Mouse (Mus musculus) kidney, adult 18-20 months (tissue): ENCODE results near the gene Hmgn2.

Experiments used
- DNase-seq: peaks from one replicate; pipeline ENCODE4 v3.0.0; 2021

The Hmgn2 gene

DNA sequence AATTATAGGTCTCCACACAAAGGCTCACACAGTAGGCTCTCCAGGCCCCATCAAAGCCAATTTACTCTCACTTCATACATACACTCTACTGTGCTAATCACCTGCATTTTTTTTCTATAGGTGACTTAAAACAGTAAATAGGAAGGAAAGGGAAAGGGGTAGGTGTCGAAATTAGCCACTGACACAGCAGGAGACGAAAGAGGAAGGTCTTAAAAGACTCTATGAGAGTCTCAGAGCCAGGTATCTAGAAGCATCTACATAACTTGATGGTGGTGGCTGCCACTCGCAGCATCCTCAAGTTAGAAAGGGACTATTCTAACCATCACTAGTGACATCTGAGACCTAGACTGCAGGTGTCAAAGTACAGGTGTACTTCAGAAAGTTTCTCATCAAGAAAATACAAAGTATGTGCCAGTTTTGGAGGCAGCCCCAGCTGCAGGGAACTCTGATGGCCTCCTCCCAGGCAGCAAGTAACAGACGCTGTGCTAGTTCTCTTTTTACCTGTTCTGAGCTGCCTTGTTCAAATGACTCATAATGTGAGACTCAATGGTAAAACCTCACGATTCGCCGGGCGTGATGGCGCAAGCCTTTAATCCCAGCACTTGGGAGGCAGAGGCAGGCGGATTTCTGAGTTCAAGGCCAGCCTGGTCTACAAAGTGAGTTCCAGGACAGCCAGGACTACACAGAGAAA is 9.7 kb upstream of the Hmgn2 start:
- no peak for DNase-seq

- DNase-seq: no peak
Observed at GRCm38 (mm10) chr4:133971741-133972140, 3.3 kb upstream of the Hmgn2 start.

DNA sequence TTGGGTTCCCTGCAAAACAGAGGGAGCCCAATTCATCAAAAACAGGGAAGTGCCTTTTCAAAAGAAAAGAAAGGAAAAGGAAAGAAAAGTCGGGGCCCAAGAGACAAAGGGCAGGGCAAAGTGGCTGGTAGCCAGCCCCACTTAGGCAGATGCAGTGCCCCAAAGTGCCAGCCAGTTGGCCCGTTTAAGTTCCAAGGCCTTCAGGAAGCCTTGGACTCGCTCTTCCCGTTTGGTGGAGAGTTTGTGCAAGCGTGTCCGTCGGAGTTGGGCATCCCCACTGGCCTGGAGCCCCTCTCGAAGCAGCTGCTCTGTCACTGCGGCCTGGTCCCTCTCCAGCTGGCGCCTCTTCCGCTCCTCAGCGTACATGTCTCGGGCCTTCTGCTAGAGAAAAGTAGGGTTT is 2.4 kb upstream of the Hmgn2 start:
- DNase-seq: no peak

DNA sequence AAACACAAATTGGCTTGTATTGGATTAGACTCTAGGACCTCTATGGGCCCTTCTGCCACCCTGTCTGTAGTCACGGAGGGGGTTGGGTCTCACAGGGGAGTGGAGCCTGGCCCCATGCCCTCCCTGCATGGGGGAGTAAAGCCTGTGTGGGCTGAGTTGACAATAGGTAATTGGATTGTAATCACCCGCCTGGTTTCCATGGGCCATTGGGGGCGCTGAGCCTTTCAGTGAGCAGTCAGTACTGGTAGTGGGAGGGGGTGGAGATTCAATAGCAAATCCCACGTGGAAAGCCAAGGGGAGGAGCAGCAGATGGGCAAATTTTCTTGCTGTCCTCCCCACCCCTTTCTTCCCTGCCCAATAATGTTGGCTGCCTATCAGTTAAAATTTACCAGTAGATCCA is 1.7 kb upstream of the Hmgn2 start:
- no peak for DNase-seq

DNA sequence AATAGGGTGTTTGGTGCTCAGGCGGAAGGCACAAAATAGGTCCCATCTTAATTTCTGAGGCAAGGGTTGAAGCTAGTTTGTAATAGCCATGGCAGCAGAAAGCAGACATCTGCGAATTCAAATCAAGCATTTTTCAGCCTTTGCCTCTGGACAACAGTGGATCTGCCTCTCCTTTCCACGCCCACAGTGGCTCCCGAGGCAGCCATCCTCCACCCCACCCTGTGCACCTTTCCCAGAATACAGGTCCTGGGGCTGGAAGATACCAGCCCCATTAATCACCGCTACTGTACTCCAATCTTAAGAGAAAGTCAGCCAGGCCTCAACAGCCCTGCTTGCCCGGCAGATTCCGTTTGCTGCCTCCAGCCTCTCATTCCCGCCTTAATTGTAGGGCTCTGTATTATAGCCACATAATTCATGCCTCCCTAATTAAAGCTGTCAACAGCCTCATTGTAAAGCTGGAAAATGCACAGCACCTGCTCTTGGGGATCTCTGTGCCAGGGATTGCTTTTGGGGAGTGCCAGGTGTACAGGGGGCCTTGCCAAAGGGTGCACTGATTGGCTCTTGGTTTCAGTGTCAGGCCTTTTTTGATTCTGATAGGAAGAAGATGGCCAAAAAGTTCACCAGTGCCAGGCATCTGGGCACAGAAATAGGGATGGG is 792 bp upstream of the Hmgn2 start:
- no peak for DNase-seq

DNA sequence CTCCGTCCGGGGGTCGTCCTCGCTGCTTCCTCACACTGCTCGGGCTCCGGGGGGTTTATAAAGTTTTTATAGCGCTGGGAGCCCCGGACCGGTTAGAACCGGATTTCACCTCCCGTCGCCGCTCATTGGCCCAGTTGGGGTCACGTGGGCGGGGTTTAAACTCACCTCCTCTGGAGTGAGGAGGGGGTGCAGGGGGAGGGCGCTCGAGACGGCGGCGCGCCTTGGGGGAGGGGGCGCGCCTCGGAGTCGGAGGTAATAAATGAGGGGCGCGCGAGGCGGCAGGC is 642 bp downstream of the Hmgn2 start:
- peak; percentile 89 for DNase-seq

- peak; percentile 99 for DNase-seq
Observed at GRCm38 (mm10) chr4:133967138-133967865, 1.1 kb downstream of the Hmgn2 start.

DNA sequence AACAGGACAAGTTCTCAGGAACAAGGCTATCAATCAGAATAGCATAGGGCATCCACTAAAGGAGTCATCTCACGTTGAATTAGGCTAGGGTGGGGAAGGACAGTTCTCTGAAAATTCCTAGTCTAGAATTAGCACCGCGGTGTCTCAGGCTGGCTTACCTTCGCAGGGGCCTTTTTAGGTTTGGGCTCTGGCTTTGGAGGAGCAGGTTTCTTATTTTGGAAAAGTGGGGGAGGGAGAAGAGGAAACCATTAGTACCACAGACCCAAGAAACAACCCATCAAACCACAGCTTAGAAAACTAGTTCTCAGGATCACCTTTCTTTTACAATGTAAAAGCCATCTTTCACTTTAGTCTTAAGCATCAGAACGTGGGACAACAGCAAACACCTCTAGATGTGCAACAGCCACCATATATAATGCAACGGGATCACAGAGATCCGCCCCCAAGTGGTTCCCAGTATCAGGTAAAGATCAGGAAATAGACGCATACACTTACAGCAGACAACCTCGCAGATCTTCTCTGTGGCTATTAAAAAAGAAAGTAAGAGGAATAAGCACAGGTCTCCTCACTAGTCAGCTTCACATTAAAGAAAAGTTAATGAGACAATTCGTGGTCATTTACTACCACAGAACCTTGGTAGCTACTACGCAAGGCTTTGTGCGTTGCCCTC is 2.0 kb downstream of the Hmgn2 start:
- no peak for DNase-seq

DNA sequence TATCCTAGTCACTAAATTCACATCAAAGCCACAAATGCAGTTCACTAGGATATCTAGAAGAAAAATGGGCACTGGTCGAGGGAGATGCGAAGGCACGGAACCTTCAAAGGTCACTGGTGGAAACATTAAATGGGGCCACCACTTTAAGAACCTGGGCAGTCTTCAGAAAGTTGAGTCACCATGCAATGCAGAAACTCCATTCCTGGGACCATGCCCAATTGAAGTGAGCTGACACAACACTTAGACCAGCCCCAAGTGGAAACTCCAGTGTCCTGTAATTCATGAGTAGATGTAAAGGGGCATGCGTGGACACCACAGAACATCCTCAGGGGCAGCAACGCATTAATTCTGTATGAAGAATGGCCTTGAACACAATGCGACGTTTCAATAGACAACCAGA is 5.9 kb downstream of the Hmgn2 start:
- DNase-seq: no peak

GRCm38 (mm10) chr4:133958884-133959283 is 9.6 kb downstream of the Hmgn2 start:
- DNase-seq: no peak

- DNase-seq: no peak
Observed at GRCm38 (mm10) chr4:133956358-133956757, 12.1 kb downstream of the Hmgn2 start.

DNA sequence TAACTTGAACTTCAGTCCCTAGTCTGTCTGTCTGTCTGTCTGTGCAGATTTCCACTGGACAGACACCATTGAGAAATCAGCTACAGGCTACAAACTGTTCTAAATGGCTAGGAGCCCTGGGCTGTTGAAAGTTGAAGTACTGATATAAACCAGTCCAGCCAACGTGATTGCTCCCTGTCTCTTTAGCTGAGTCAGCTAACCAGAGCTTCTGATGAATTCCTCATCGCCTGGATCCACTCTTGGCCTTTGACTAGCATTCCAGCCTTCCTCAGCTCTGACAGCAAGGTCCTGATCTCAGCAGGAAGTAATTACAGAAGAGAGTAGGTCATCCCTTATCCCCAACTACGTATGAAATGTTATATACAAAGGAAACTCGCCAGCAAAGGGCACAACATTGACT is 21.7 kb downstream of the Hmgn2 start:
- DNase-seq: no peak

GRCm38 (mm10) chr4:133943791-133944190 is 24.7 kb downstream of the Hmgn2 start:
- no peak for DNase-seq

DNA sequence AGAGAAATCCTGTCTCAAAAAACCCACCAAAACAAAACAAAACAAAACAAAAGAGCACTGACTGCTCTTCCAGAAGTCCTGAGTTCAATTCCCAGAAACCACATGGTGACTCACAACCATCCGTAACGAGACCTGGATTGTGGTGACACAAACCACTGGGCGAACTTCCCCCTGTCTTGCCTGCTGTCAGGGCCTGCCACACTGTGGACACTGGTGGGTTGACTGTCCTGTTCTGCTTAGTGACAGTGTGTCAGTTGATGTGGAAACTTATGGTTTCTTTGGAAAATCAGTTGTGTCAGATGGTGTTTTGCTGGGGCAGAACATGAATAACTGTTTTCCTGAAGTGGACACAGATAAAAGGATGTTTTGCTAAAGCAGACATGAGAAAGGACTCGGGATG is 25.8 kb downstream of the Hmgn2 start:
- no peak for DNase-seq

DNA sequence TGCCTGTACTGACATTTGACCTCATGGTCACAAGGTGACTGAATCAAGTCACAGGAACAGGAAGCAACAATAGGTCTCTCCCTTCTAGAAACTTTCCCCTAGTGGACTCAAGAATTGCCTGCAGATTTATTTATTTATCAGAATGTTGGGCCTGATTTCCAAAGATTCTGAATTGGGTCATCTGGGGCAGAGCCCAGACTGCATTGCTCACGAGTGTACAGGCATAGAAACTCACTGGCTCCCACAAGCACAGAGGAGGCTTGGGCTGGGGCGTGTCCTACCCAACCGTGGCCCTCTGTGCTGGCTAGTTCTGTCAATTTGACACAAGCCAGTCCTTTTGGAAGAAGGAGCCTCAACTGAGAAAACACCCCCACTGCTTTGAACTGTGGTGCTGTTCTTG is 26.9 kb downstream of the Hmgn2 start:
- no peak for DNase-seq

GRCm38 (mm10) chr4:133940386-133941260 is 27.8 kb downstream of the Hmgn2 start:
- DNase-seq: no peak

- no peak for DNase-seq
Observed at GRCm38 (mm10) chr4:133938077-133938476, 30.4 kb downstream of the Hmgn2 start.

DNA sequence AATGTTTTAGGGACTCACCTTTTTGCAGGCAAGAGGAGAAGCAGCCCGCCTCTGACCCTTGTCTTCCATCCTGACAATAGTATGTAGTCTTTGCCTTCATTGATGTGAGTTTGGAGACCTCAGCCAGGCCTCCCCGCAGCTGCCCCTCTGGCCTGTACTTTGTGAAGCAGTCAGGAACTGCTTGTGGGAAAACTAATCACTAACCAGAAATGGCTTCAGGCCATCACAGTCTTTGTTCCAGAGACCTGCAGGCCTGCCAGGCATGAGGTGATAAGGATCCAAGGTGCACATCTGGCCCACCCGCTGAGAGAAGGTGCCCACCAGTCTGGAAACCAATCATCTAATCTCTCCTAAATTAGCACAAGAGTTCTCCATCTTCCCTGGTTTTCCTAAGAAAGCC is 36.7 kb downstream of the Hmgn2 start:
- DNase-seq: peak; percentile 36

DNA sequence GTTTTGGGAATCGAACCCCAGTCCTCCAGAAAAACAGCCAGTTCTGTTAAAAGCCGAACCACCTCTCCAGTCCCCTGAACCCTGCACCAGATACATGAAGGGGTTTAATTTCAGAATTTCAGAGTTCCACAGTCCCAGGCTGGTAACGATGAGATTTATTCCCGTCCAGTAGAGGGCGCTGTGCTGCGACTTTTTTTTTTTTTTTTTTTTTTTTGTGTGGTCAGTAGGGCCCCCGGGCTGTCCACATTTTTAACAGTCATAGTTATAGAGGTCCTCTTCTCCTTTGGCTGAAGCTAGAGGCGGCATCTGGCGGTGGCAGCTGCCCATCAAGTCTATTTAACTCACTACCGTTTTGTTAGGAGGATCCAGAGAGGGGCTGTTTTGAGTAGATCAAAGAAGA is 37.1 kb downstream of the Hmgn2 start:
- peak; percentile 11 for DNase-seq

DNA sequence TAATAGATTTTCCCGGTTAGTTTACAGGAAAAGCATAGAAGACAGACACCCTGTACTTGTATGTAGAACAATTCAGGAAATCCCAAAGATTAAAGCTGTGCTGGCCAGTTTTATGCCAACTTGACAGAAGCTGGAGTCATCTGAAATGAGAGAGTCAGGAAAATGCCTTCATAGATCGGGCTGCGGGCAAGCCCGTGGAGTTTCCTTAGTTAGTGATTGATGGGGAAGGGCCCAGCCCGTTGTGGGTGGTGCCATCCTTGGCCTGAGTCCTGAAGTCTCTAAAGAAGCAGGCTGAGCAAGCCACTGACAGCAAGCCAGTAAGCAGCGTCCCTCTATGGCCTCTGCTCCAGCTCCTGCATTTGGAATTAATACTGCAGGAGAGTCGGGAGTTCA is 39.2 kb downstream of the Hmgn2 start:
- DNase-seq: peak; percentile 45

DNA sequence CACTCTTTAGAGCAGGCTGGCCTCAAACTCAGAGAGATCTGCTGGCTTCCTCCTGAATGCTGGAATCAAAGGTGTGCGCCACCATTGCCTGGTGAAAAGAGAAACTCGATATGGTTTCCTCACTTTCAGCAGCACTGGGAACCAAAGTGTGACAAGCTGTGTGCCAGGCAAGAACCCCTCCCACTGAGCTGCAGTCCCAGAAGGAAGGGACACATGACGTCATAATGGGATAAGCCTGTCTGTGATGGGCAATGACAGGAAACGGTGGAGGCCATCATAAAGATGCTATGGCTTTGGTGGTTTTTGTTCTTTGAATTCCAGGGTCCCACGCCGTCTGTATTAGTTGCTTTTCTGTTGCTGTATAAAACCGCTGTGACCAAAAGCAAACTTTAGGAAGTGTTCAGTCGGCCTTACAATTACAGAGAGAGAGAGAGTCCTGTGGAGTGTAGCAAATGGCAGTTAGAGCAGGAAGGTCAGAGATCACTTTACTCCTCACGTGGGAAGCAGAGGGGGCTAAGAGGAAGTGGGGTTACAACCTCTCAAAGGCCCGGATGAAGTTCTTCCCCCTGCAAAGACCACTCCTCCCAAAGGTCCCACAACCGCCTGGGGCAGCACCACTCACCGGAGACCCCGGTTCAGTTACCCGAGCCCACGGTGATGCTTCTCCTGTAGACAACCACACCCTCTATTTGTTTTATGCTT is 39.7 kb downstream of the Hmgn2 start:
- DNase-seq: no peak

DNA sequence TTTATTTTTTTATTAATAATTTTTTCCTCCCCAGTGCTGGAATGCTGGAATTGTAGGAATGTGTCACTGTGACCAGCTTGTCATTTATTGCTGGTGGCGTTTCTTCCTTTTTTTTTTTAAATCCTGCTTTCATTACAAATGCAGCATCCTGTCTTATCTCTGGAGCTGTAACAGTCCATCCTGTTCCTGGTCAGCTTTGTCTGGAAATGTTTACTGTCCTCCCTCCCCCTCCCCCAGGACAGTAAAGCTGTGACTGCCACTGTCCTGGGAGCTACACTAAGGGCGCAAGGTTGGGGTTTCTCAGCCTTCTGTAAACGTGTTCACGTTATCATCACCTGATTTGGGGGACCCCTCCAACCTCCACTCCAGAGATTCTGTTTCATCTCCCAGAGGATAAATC is 43.2 kb downstream of the Hmgn2 start:
- no peak for DNase-seq
